Mouse (Mus musculus) small intestine, adult 2 months (tissue): ENCODE measurements around the gene Col4a2. TPM values are rescaled to one million over a fixed set of nuclear protein-coding genes. Genes with fewer than 3 reads are reported as not detected.

Source experiments
- H3K27ac ChIP-seq: fragments of 200-500 bp; 2 replicates; pipeline ENCODE4 v1.5.1; 2012; ENCODE audit warnings: low read depth, low read length, control low read depth, inconsistent platforms; ENCODE audit not compliant: insufficient read depth
- H3K27me3 ChIP-seq: fragments of 200-500 bp; 2 replicates; pipeline ENCODE4 v1.6.1; 2012; ENCODE audit warnings: mild to moderate bottlenecking, moderate library complexity, low read length, inconsistent platforms; ENCODE audit not compliant: control insufficient read depth, insufficient read depth
- H3K36me3 ChIP-seq: fragments of 200-500 bp; 2 replicates; pipeline ENCODE4 v1.6.1; 2012; ENCODE audit warnings: mild to moderate bottlenecking, low read length, control low read depth, inconsistent platforms; ENCODE audit not compliant: control insufficient read depth, insufficient read depth
- H3K4me1 ChIP-seq: fragments of 200-500 bp; 2 replicates; pipeline ENCODE4 v1.6.1; 2012; ENCODE audit warnings: low read length, inconsistent platforms, mixed read lengths; ENCODE audit not compliant: control insufficient read depth, insufficient read depth, insufficient read length
- H3K4me3 ChIP-seq: fragments of 200-500 bp; 2 replicates; pipeline ENCODE4 v1.5.1; 2012; ENCODE audit warnings: low read depth, mild to moderate bottlenecking, control low read depth, inconsistent platforms, low read length, moderate library complexity
- CTCF ChIP-seq: fragments of 200-500 bp; IDR thresholded peaks from 2 replicates; pipeline ENCODE4 v1.5.1; 2012; ENCODE audit warnings: low read depth, mild to moderate bottlenecking, control low read depth, inconsistent platforms, low read length, moderate library complexity, mixed read lengths; ENCODE audit not compliant: insufficient replicate concordance, insufficient read length; ENCODE audit errors: extremely low read depth
- POLR2A ChIP-seq: fragments of 200-500 bp; IDR thresholded peaks from 2 replicates; pipeline ENCODE4 v1.6.1; 2012; ENCODE audit warnings: low read depth, mild to moderate bottlenecking, control low read depth, inconsistent platforms, low read length, moderate library complexity
- WGBS: fragments of 180-500 bp; shearing (Covaris S2); methylation state at CpG from one replicate; pipeline ENCODE4 v1.1.7; 2018; 5-methylcytosine and 5-hydroxymethylcytosine counted together
- polyA plus RNA-seq: library from polyadenylated mRNA; depleted of rRNA; stranded (reverse); fragments of >200 nt; gene quantifications from 2 replicates; pipeline ENCODE4 v1.2.3, GENCODE M21; 2012

The Col4a2 gene
- polyA plus RNA-seq, 1 experiment, result 35.6 TPM

DNA sequence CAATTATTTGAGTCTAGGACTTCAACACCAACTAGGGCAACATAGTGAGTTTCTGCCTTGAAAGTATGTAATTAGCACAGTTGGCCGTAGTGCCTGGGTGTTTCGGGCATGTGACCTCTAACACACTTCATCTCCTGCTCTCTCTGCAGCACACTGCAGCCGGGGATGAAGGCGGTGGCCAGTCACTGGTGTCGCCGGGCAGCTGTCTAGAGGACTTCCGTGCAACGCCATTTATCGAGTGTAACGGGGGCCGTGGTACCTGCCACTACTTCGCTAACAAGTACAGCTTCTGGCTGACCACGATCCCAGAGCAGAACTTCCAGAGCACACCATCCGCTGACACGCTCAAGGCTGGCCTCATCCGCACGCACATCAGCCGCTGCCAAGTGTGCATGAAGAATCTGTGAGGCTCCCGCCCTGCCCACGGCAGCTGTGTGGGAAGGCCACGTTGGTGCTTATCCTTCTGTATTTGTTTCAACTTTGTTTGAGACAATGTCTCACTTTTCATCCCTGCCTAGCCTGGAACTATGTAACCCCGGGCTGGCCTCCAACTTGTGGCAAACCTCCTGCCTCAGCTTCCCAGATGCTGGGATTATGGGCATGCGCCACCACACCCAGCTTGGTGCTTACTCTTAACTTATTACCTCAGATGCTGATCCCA lies 135.4 kb downstream of the Col4a2 start:
- 91% methylated on average over 23 of the region's 23 CpGs for WGBS
- Histone ChIP-seq H3K4me3 (no peak overlapping the region), H3K27ac (no peak overlapping the region), H3K27me3 (no peaks in the 10 kb centered on the region), H3K36me3 (no peaks in the 10 kb centered on the region), H3K4me1 (peaks cover 3% of the 10 kb centered on the region; the same call in 1 of the 2 replicates)
- TF ChIP-seq CTCF (no peak), POLR2A (no peak)

DNA sequence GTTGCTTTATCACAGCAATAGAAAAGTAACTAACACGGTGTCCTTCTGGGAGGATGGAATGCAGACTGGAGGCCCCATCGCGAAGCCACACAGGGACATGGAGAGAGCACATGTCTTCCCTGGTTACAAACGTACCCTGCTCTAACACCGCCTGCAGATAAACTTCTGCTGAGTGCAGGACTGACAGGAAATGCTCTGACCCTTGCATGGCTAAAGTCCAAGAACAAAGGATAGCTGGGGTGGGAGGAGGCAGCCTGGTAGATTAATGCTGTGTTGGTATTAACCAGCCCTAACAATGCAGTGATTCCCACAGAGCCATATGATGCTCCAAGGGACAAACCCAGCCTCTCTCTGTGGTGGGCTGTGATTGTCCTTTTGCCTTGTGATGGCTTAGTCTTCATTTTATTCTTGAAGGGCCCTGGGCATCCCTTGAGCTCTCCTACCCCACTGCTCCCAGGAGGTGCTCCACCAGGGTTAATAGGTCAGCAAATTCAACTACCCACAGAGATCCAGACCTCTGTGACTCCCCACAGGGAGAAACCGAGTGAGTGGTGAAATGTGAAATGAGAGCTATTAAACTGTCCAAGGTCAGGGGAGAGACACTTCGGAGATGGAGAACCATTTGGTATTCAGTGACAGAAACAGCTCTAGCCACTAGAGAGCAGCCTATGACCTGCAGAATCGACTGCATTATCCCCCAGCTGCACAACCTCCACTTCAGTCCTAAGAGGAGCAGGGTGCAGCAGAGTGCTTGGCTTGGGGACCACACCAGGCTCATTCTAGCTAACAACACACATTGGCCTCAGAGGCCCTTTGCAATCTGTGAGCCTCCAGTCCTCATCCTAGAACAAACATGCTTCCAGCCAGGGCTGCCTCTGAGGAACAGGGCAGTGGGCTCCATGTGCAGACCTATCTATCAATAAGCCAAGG lies 137.8 kb downstream of the Col4a2 start:
- peaks cover 3% of the 10 kb centered on the region for H3K36me3 ChIP-seq
- peak; percentile 58; the same call in 1 of the 2 replicates for TF ChIP-seq CTCF
- TF ChIP-seq POLR2A, result no peak
- no peaks in the 10 kb centered on the region for H3K27me3 ChIP-seq
- no peak overlapping the region for H3K4me3 ChIP-seq
- 25% methylated on average over 8 of the region's 8 CpGs for WGBS
- H3K27ac ChIP-seq, result peak overlapping the region; percentile 42
- H3K4me1 ChIP-seq, result peaks cover 5% of the 10 kb centered on the region

DNA sequence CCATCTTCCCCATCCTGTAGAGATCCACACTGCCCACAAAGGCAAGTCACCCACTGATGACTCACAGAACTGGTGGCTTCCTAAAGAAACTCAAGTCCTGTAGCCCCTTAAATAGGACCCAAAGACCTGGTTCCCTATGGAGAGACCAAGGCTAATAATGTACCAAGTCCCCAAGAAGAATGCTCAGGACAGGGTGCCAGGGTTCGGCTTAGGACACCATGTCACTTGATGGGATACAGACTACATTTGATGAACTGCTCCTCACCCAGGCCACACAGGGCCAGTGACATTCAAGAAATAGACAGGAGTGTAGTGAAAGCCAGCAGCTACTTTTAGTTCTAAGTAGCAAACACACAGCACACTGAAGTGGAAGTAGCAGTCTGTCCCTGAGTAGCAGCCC lies 139.5 kb downstream of the Col4a2 start:
- peaks cover 5% of the 10 kb centered on the region for H3K4me1 ChIP-seq
- H3K36me3 ChIP-seq, result peaks cover 3% of the 10 kb centered on the region
- H3K27me3 ChIP-seq, result no peaks in the 10 kb centered on the region
- TF ChIP-seq POLR2A (no peak), CTCF (no peak)
- 86% methylated on average over 1 of the region's 1 CpGs for WGBS
- no peak overlapping the region for H3K4me3 ChIP-seq
- H3K27ac ChIP-seq, result no peak overlapping the region

DNA sequence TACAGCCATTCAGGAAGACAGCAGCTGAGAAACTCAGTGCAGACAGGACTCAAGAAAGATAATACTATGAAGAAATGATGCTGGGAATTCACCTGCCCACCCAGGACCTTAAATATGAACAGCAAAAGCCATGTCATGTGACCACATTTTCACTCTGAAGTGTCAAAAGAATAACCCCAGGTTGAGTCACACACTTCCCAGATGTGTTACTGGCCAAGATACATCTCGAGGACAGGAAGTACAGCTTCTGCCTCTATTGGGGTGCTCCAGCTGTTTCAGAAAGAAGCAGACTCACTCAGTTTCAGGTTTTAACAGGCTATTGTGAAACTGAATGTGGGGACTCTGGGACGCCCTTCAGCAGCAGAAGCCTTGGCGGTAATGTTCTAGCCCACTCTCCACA lies 140.0 kb downstream of the Col4a2 start:
- Histone ChIP-seq H3K4me3 (no peak overlapping the region), H3K27ac (0 out of 2 replicates have a peak overlapping the region, but pooled peaks have one; percentile 32), H3K36me3 (peaks cover 3% of the 10 kb centered on the region), H3K4me1 (peaks cover 5% of the 10 kb centered on the region), H3K27me3 (no peaks in the 10 kb centered on the region)
- WGBS, result 68% methylated on average over 3 of the region's 3 CpGs
- TF ChIP-seq POLR2A (no peak), CTCF (no peak)

DNA sequence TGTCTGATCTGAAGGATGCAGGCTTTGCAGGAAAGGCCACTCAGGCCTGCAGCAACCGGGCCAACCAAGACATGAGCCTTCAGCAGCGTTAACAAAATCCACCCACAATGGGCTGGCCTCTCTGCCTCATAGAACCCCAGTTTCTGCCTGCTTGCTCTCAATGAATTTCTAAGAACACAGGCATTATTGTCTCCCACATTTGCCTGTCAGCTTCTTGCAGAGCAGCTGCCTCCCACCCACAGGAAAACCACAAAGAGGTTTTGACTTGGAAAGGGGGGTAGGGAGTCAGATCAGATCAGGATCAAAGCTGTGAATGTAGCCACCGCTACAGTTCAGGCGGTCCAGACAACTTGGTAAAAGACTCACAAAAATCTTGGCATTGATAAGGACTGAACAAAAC lies 140.4 kb downstream of the Col4a2 start:
- 0 out of 2 replicates have a peak overlapping the region, but pooled peaks have one; percentile 32 for H3K27ac ChIP-seq

DNA sequence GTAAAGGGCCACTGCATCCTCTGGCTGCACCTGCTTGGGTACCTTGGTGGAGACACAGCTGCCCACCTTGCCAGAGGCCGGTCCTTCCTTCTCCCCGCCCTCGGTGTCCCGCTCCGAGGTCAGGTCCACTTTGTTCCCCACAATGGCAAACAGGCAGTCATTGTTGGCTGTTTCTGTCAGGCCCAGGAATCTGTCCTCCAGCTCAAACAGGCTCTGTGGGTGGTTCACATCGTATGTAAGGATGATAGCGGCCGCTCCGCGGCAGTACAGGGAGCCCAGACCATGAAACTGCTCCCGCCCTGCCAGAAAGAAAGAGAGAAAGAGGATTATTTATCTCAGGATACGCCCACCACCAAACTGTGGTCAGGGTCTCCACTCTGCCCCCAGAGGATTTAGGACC lies 141.6 kb downstream of the Col4a2 start:
- Histone ChIP-seq H3K4me1 (peaks cover 19% of the 10 kb centered on the region), H3K4me3 (no peak overlapping the region), H3K27me3 (no peaks in the 10 kb centered on the region), H3K36me3 (peaks cover 3% of the 10 kb centered on the region), H3K27ac (no peak overlapping the region)
- no peak for TF ChIP-seq POLR2A
- WGBS, result 86% methylated on average over 12 of the region's 12 CpGs

More for the DNA sequence above, 140.4 kb downstream of the Col4a2 start:
- Histone ChIP-seq H3K27me3 (no peaks in the 10 kb centered on the region), H3K4me1 (peaks cover 8% of the 10 kb centered on the region), H3K36me3 (peaks cover 3% of the 10 kb centered on the region), H3K4me3 (no peak overlapping the region)
- WGBS, result 71% methylated on average over 4 of the region's 4 CpGs
- no peak for TF ChIP-seq CTCF
- no peak for TF ChIP-seq POLR2A

DNA sequence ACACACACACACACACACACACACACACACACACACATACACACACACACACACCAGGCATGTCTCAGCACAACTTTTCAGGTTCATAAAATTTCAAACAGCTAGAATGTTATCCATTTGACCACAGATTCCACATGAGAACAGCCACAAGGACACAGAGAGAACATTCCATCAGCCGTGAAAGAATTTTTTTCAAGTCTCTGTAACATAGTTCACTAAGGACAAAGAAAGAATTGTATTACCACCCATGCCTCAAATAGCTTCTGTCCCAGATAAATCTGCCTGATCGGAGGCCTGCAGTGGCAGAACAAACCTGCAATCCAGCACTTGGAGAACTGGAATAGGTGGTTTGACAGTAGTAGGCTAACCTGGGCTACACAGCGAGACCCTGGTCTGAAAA lies 144.7 kb downstream of the Col4a2 start:
- Histone ChIP-seq H3K36me3 (peaks cover 3% of the 10 kb centered on the region), H3K27me3 (no peaks in the 10 kb centered on the region)
- TF ChIP-seq POLR2A (no peak), CTCF (no peak)

More for the DNA sequence above, 144.7 kb downstream of the Col4a2 start:
- Histone ChIP-seq H3K27ac (no peak overlapping the region), H3K4me1 (peaks cover 23% of the 10 kb centered on the region), H3K4me3 (no peak overlapping the region)
- WGBS, result 80% methylated on average over 3 of the region's 3 CpGs
